In genomic region chr13:118418163-118418562, GRCm38 (mm10) we compare ENCODE assay signal across 21 mouse cellular contexts. TPM values are rescaled to one million over a fixed set of nuclear protein-coding genes. Genes with fewer than 3 reads are reported as not detected.
"Had no signal": no experiment of that assay in that cellular context is flagged by ENCODE, and none has a peak within 500 bp of the region (broad histone marks: within the 10 kb centered on the region; RNA-seq: fewer than 3 reads in every experiment).

No protein-coding gene starts in this region.

- H3K36me3 ChIP-seq: limb, embryonic 10.5 days; limb, embryonic 13.5 days; liver, embryonic 12.5 days; liver, embryonic 15.5 days; midbrain, embryonic 15.5 days; neural tube, embryonic 13.5 days; stomach, embryonic 15.5 days had no signal

- H3K4me2 ChIP-seq: limb, embryonic 13.5 days; liver, embryonic 12.5 days; liver, embryonic 15.5 days; midbrain, embryonic 15.5 days; neural tube, embryonic 13.5 days; stomach, embryonic 15.5 days had no signal

- H3K4me1 ChIP-seq: limb, embryonic 10.5 days; limb, embryonic 13.5 days; liver, embryonic 12.5 days; liver, embryonic 15.5 days; neural tube, embryonic 13.5 days; stomach, embryonic 15.5 days had no signal

- ATAC-seq: liver, embryonic 12.5 days; midbrain, embryonic 15.5 days had no signal

- H3K27ac ChIP-seq: limb, embryonic 10.5 days; limb, embryonic 13.5 days; liver, embryonic 12.5 days; liver, embryonic 15.5 days; macrophage; midbrain, embryonic 15.5 days; neural tube, embryonic 13.5 days; stomach, embryonic 15.5 days had no signal

- H3K9ac ChIP-seq: limb, embryonic 13.5 days; liver, embryonic 12.5 days; liver, embryonic 15.5 days; midbrain, embryonic 15.5 days; neural tube, embryonic 13.5 days; stomach, embryonic 15.5 days had no signal

- DNase-seq: kidney, adult 18-20 months; kidney, adult 9 months; kidney, postnatal 14 days; kidney, postnatal 4 days; layer of hippocampus, adult 9-11 months; liver; lung, adult 18-20 months; lung, postnatal 14 days; retina, postnatal 1 day; right cerebral cortex, postnatal 25 days; spleen, adult 18-20 months; thymus, postnatal 25 days had no signal

- H3K9me3 ChIP-seq: limb, embryonic 10.5 days; limb, embryonic 13.5 days; liver, embryonic 12.5 days; liver, embryonic 15.5 days; midbrain, embryonic 15.5 days; neural tube, embryonic 13.5 days; stomach, embryonic 15.5 days had no signal

- H3K27me3 ChIP-seq: limb, embryonic 13.5 days; liver, embryonic 12.5 days; liver, embryonic 15.5 days; midbrain, embryonic 15.5 days; neural tube, embryonic 13.5 days; stomach, embryonic 15.5 days had no signal

- H3K4me3 ChIP-seq: limb, embryonic 10.5 days; limb, embryonic 13.5 days; liver, embryonic 12.5 days; liver, embryonic 15.5 days; midbrain, embryonic 15.5 days; myocyte; neural tube, embryonic 13.5 days; stomach, embryonic 15.5 days had no signal

RNA-seq across cellular contexts. Expression of gene B430218F22Rik, which starts 31.7 kb away (rescaled TPM):
- polyA plus RNA-seq: macrophage had no signal
